Mouse (Mus musculus): ENCODE data around the gene Csnk2a1.

- TF ChIP-seq POLR2A (IDR thresholded peaks at IDR 0.05; ENCODE audit: extremely low read depth, insufficient read depth, low read length), result no peak
- no peak for TF ChIP-seq CTCF (IDR thresholded peaks at IDR 0.05; ENCODE audit: low read depth, low read length)
Observed at GRCm38 (mm10) chr2:152313926-152314325, 87.3 kb downstream of the Csnk2a1 start.
